Mouse (Mus musculus) kidney, adult 2 months (tissue): ENCODE data around the gene Tbc1d22b. TPM values are rescaled to one million over a fixed set of nuclear protein-coding genes. Genes with fewer than 3 reads are reported as not detected.
A peak's percentile ranks its signal among the peaks of the same experiment; 100 is the strongest.

ENCODE experiments used
- DNase-seq: peaks from one replicate; pipeline ENCODE4 v3.0.0; 2021
- H3K27ac ChIP-seq: fragments of 200-500 bp; 2 replicates; pipeline ENCODE4 v1.5.1; 2012; ENCODE audit warnings: low read depth, low read length, control low read depth, inconsistent platforms; ENCODE audit not compliant: insufficient read depth
- H3K27me3 ChIP-seq: fragments of 200-500 bp; replicated peaks from 2 replicates; pipeline ENCODE4 v1.6.1; 2012; ENCODE audit warnings: mild to moderate bottlenecking, moderate library complexity, low read length, inconsistent platforms; ENCODE audit not compliant: control insufficient read depth, insufficient read depth
- H3K36me3 ChIP-seq: fragments of 200-500 bp; 2 replicates; pipeline ENCODE4 v1.6.1; 2012; ENCODE audit warnings: mild to moderate bottlenecking, moderate library complexity, low read length, inconsistent platforms; ENCODE audit not compliant: control insufficient read depth, insufficient read depth
- H3K4me1 ChIP-seq: fragments of 200-500 bp; 2 replicates; pipeline ENCODE4 v1.6.1; 2011; ENCODE audit warnings: low read length; ENCODE audit not compliant: control insufficient read depth, insufficient read depth
- H3K4me3 ChIP-seq: fragments of 200-500 bp; 2 replicates; pipeline ENCODE4 v1.5.1; 2011; ENCODE audit warnings: mild to moderate bottlenecking, low read depth, low read length, control low read depth; ENCODE audit not compliant: insufficient read depth
- CTCF ChIP-seq: fragments of 200-500 bp; conservative IDR thresholded peaks from 2 replicates; pipeline ENCODE4 v1.5.1; 2011; ENCODE audit warnings: low read depth, mild to moderate bottlenecking, control low read depth, low read length, moderate library complexity, mixed read lengths; ENCODE audit not compliant: insufficient read depth, insufficient read length
- POLR2A ChIP-seq: fragments of 200-500 bp; IDR thresholded peaks from one replicate; pipeline ENCODE4 v1.6.1; 2011; ENCODE audit warnings: low read depth, low read length, control low read depth
- WGBS: fragments of 180-500 bp; shearing (Covaris S2); methylation state at CpG from one replicate; pipeline ENCODE4 v1.1.7; 2018; 5-methylcytosine and 5-hydroxymethylcytosine counted together
- polyA plus RNA-seq: library from polyadenylated mRNA; depleted of rRNA; stranded (reverse); fragments of >200 nt; gene quantifications from 2 replicates; pipeline ENCODE4 v1.2.3, GENCODE M21; 2012

The Tbc1d22b gene
- polyA plus RNA-seq, 1 experiment, result 34.5 TPM

- no peaks in the 10 kb centered on the region for H3K36me3 ChIP-seq
- no peak for DNase-seq
- no peak overlapping the region for H3K4me3 ChIP-seq
- TF ChIP-seq CTCF (no peak), POLR2A (no peak)
- H3K27me3 ChIP-seq, result no peaks in the 10 kb centered on the region
- 84% methylated on average over 19 of the region's 19 CpGs for WGBS
- H3K27ac ChIP-seq, result no peak overlapping the region
- H3K4me1 ChIP-seq, result no peaks in the 10 kb centered on the region; the same call in 1 of the 2 replicates
Observed at GRCm38 (mm10) chr17:29542831-29543690, 6.5 kb upstream of the Tbc1d22b start.

- 99% methylated on average over 2 of the region's 2 CpGs for WGBS
- Histone ChIP-seq H3K4me3 (no peak overlapping the region), H3K27me3 (no peaks in the 10 kb centered on the region), H3K4me1 (no peaks in the 10 kb centered on the region; the same call in 1 of the 2 replicates), H3K36me3 (no peaks in the 10 kb centered on the region), H3K27ac (no peak overlapping the region)
- TF ChIP-seq POLR2A (no peak), CTCF (no peak)
- no peak for DNase-seq
Observed at GRCm38 (mm10) chr17:29544064-29544463, 5.5 kb upstream of the Tbc1d22b start.

- Histone ChIP-seq H3K4me1 (peaks cover 2% of the 10 kb centered on the region; the same call in 1 of the 2 replicates), H3K4me3 (no peak overlapping the region), H3K27me3 (no peaks in the 10 kb centered on the region), H3K36me3 (no peaks in the 10 kb centered on the region), H3K27ac (peak overlapping the region; percentile 72)
- 71% methylated on average over 5 of the region's 5 CpGs for WGBS
- TF ChIP-seq CTCF (no peak), POLR2A (no peak)
- peak; percentile 77 for DNase-seq
Observed at GRCm38 (mm10) chr17:29545241-29545640, 4.3 kb upstream of the Tbc1d22b start.

GRCm38 (mm10) chr17:29548494-29548893, 1.1 kb upstream of the Tbc1d22b start:
- no peak for DNase-seq
- H3K27ac ChIP-seq, result no peak overlapping the region
- 63% methylated on average over 3 of the region's 3 CpGs for WGBS
- TF ChIP-seq POLR2A, result no peak
- no peak for TF ChIP-seq CTCF
- H3K36me3 ChIP-seq, result no peaks in the 10 kb centered on the region
- H3K4me3 ChIP-seq, result no peak overlapping the region
- H3K4me1 ChIP-seq, result peaks cover 16% of the 10 kb centered on the region; the same call in 1 of the 2 replicates
- H3K27me3 ChIP-seq, result no peaks in the 10 kb centered on the region

GRCm38 (mm10) chr17:29548994-29549393, 591 bp upstream of the Tbc1d22b start:
- Histone ChIP-seq H3K4me3 (no peak overlapping the region), H3K36me3 (no peaks in the 10 kb centered on the region), H3K27me3 (no peaks in the 10 kb centered on the region), H3K27ac (no peak overlapping the region), H3K4me1 (peaks cover 16% of the 10 kb centered on the region; the same call in 1 of the 2 replicates)
- 46% methylated on average over 8 of the region's 8 CpGs for WGBS
- no peak for DNase-seq
- TF ChIP-seq POLR2A, result no peak
- TF ChIP-seq CTCF, result no peak

GRCm38 (mm10) chr17:29551019-29551418, 1.4 kb downstream of the Tbc1d22b start:
- Histone ChIP-seq H3K27me3 (no peaks in the 10 kb centered on the region), H3K27ac (0 out of 2 replicates have a peak overlapping the region, but pooled peaks have one; percentile 5), H3K4me3 (peak overlapping the region; percentile 8; the same call in 1 of the 2 replicates), H3K4me1 (peaks cover 18% of the 10 kb centered on the region; the same call in 1 of the 2 replicates), H3K36me3 (no peaks in the 10 kb centered on the region)
- TF ChIP-seq POLR2A (no peak), CTCF (no peak)
- 33% methylated on average over 6 of the region's 6 CpGs for WGBS
- peak; percentile 23 for DNase-seq

GRCm38 (mm10) chr17:29552162-29552732, 2.7 kb downstream of the Tbc1d22b start, which contains the start of gene Tmem217:
Gene Tmem217, minus strand, starts transcription at chr17:29552385.
- TF ChIP-seq POLR2A, result no peak
- Histone ChIP-seq H3K27ac (no peak within 1 kb of the TSS), H3K4me1 (peaks cover 18% of the 10 kb centered on the region; the same call in 1 of the 2 replicates), H3K4me3 (no peak within 1 kb of the TSS), H3K36me3 (no peaks in the 10 kb centered on the region), H3K27me3 (no peaks in the 10 kb centered on the region)
- WGBS, result 67% methylated on average over 5 of the region's 5 CpGs
- no peak for DNase-seq
